Mouse (Mus musculus): ENCODE measurements around the gene Sergef.

The Sergef gene

DNA sequence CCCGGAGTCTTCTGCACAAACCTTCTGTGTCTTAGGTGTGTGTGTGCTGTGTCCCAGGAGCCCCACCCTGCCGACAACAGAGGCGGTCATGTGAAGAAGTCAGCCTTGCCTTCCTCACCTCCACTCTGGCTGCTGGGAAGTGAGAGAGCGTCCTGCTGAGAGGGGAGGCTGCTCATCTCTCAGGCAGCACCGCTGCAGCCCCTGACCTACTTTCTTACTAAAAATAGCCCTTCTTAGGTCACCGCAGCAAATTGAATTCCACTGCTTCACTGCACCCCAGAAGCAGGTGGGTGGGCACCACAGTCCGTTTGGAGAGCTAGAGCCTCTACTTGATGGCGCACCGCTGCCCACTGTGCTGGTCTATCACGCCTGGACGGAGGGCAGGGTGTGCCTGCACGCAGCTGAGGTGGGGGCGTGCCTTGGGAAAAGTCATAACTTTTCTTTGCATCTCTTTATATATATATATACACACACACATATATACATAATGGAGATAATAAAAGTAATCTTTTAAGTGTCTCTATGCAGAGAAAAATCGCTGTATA lies 147.4 kb downstream of the Sergef start:
- DNase-seq: no peak

DNA sequence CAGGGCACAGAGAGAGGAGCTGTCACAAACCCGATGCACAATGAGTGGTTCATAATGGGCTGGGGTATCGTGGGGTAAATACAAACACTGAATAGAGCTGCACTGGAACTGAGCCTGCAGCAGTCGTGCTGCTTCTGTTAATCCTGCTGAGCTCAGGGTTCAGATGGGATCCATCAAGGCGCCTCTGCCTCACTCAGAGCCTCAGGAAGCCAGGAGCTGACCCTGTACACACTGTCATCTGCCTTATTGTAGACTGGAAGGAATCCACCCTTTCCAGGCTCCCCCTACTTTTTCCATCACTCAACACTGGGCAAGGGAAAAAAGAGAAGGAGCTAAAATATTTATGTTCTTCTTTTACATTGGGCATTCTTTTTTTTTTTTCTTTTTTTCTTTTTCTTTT lies 152.3 kb downstream of the Sergef start:
- no peak for DNase-seq

DNA sequence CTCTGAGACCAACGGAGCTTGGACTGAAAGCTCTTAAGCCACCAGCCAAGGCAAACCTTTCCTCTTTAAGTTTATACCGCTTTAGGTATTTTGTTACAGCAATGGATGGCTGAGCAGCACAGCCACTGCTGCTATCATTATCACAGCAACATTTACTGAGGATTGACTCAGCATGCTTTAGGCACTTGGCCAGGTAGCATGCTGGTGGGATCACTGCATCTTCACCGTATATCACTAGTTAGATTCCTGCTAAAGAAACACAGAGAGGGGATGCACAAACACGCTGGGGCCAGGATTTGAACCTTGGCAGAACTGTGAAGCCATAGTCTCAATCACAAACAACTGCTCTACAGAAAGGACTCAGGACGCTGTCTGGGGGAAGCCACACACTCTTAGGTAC lies 152.8 kb downstream of the Sergef start:
- DNase-seq: no peak

DNA sequence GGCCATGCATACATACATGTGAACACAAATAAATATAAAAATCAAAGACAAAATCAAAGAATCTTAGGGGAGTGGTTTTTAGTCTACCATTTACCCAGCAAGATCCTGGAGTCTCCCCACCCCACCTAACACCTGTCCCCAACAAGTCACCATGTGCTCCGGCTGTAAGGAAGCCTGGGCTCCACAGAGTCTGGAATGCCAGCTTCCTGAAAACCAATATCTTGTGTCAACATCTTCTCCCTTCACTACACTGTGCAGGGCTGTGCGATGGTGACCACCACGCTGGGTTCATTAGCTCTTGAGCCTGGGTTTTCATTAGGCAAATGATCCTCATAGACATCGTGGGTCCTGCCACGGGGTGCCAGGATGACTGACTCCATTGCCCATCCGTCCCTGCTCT lies 155.4 kb downstream of the Sergef start:
- no peak for DNase-seq

DNA sequence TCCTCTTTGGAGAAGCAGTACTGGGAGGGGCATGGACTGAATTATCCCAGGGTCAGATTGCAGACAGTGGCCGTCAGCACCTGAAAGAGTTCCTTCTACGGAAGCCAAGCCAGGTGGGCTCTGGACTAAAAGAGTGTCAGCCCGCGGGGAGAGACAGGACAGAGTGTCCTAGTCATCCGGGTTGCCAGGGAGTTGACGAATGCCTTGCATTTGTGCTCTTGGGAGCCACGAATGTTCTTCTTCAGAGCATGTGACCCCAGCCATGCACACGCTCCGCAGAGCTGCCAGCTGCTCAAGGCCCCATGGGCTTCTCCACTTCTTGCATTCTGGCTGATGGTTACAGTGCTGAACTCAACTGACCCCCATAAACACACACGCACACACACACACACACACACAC lies 156.6 kb downstream of the Sergef start:
- DNase-seq: peak; percentile 89

DNA sequence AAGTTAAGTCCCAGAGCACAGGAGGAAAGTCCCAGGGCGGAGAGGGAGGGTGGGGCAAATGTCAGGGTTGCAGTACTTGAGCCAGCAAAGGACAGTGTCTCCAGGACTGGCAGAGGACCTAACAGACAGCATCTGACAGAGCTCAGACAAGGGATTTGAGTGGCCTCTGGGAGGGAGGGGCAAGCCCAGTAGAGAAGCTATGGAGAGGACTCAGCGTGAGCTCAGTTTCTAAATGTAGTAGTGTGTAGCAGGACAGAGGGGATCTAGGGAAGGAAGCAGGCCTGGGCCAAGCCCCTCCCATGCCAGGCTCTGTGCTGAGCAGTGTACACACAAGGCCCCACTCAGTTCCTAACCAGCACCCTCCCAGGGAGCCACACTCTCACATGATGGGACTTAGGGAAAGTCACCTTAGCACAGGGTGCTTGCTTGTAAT lies 157.5 kb downstream of the Sergef start:
- DNase-seq: peak; percentile 98

DNA sequence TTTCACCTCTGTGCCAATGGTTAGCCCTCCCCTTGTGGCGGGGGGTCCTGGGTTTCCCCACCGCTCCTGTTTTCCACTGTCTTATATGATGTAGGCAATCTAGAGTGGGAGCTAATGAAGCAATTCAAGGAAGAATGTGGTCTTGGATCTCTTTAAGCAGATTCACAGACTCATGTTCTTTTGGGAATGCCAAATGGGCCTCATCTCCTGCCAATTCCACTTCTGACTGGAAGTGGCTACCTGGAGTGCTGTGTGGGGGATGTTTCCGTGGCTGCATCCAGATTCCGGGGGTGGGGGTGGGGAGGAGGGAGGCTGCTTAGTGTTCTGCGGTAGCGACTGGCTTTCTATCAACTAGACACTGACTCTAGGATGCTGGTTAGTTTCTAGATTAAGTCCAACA lies 159.8 kb downstream of the Sergef start:
- no peak for DNase-seq

DNA sequence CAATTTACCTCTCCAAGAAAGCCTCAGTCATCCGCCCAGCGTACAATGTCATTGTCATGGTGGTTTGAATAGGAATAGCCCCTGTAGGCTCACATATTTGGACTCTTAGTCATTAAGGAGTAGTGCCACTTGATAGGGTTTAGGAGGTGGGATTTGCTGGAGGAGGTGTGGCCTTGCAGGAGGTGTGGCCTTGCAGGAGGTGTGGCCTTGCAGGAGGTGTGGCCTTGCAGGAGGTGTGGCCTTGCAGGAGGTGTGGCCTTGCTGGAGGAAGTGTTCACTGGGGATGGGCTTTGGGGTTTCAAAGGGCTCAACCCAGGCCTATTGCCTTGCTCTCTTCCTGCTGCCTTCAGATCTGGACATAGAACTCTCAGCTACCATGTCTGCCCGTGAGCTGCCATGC lies 162.2 kb downstream of the Sergef start:
- DNase-seq: no peak

DNA sequence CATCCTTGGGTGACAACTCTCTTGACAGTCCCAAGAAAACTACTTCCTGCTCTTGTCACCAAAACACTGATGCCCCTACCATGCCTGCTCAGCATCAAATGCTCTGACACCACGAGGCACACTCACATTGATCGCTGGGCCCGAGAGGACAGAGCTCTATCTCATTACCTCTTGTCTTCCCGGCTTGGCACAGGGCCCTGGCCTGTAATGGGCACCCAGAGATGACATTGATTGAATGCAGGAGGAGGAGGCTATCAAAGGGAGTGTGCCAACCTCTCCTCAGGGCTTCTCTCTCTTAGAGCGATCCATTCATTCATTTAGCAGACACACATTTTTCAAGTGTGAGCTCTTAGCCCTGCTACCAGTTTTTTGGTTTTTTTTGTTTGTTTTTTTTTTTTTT lies 164.1 kb downstream of the Sergef start:
- DNase-seq: no peak

DNA sequence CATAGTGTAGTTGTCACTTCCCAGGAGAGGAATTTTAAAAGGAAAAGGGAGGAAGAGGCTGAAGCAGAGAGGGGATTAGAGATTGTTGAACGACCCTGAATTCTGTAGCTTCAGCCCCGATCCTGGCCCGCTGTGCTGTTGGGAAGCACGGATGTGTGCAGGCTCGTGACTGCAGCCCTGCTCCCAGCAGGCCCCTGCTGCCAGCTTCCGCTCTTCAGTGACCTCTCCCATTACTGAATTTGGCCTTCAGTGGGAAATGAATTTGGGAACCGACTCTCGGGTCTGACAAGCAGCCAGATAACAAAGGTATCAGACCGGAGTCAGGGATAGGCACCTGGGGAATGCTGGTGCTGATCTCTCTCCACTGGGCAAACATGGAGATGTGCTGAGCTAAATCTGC lies 166.5 kb downstream of the Sergef start:
- no peak for DNase-seq

DNA sequence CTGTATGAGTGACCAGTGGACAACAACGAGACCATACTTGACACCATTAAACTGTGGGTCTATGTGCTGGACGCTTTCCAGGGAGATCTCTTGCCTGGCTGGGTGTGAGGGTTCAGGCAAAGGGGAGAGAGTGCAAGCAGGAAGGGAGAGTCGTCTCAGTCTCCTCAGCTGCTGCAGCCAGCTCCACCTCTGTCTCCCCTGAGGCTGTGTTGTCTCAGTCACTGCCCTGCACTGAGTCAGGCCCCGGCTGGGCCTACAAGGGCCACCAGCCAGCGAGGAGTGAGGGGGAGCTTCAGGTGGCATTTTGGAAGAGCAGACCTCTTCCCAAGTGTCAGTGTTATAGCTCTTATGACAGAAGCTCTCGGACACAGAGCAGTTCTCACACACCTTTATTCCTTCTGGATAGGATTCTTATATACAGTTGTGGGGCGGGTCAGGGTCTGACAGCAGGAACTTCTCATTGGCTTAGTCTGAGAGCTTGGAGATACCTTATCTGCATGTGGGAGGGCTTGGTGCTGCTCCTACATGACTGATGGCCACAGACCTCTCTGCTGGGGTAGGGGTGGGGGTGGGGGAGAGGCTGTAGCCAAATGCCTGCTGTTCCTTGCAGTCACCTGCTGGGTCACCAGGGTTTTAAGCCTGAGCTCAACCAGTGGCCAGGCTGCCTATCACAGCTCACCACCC lies 168.4 kb downstream of the Sergef start:
- DNase-seq: no peak

DNA sequence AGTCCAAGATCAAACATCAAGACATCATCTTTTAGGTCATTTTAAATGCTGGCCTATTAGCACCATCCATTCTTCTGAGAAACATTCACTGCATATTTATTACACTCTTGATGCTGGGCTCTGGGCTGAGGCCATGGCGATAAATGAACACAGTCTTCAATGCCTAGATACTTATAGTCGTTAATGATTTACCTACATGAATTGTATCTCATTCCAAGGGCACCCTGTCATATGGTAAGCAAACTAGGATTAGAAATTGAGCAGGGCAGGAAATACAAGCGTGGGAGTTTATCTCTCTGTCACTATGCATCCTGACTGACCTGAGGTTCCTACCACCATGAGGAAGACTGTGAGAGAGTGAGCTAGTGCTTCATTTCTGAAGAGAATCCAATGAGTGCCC lies 170.1 kb downstream of the Sergef start:
- no peak for DNase-seq

DNA sequence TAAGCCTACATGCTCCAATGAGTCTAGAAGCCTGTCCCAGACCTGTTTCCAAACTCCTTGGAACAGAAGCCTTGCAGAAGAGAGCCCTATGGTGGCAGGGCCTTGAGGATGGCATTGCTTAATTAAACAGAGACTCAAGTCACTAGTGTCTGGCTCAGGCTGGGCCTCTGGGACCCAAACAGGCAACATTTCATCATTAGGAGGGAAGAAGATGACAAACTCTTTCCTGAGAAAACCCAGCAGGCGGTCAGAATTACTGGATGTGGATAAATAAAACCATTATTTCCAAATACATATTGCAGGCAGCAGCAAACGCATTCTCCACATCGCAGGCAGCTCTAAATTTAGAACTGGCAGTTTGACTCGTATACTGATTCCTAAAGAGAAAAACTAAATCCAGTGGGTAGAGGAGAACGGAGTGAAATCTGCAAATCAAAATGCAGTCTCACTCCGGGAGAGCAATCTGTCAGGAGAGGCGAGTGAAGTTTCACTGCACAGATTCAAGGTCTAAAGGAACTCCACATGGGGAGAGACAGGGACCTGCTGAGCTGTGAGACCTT lies 173.1 kb downstream of the Sergef start:
- DNase-seq: no peak

DNA sequence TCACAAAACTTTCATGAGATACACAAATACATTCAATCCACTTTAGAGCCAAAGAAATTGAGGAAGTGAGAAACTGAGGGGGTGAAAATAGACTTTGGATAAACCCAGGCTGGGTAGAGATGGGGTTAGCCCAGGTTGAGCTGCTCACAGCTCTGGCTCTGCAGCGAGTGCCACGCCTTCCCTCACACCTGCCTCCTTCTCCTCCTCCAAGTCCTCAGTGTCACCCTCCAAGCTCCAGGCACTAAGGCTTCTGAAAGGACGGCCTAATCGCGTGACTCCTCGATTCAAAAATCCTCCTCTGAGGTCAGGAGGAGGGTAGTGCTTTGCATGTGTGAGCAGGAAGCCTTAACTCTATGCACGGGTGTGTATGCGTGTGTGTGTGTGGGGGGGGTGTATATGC lies 176.5 kb downstream of the Sergef start:
- no peak for DNase-seq

DNA sequence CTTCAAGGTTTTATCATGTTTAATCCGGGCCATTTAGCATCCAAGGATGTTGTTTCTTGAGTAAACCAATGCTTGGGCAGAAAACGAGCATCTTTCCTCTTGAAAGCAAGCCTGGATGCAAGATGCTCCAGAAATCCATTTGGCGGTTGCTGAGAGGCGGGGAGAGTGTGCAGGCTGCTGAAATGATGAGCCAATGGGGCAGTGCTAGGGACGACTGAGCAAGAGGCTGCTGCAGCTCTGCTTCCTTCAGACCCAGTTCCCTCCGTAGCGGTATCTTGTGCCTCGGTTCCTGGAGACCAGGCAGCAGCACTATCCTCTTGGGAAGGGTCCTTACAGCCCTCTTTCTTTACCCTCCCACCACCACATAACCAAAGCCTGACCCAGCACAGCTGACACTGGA lies 177.3 kb downstream of the Sergef start:
- no peak for DNase-seq

DNA sequence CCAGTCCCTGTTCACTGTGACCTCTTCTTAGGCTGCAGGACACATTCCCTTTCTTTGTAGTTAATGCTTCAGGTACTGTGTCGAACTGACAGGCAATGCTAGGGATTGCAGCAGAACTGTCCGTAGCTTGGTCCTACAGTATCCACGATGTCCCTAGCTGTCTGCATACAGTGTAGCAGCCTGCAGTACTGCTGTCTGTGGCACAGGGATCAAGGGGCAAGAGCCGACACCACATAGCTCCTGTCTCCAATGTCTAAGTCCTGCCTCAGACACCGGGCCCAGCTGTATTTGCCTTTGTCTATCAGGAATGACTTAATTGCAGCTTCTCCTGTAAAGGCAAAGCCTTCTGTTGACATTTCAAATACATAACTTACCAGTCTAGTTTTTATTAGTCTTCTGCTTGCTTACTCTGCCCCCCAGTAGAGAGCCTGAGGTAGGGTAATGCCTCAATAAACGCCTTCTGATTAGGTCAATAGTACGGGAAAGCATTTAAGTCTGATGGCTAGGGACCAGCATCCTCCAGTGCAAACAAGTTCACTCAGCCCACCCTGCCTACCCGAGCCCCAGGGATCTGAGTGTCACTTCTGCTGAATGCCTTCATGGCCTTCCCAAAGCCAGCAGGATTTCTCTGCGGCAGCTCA lies 179.9 kb downstream of the Sergef start:
- DNase-seq: no peak

DNA sequence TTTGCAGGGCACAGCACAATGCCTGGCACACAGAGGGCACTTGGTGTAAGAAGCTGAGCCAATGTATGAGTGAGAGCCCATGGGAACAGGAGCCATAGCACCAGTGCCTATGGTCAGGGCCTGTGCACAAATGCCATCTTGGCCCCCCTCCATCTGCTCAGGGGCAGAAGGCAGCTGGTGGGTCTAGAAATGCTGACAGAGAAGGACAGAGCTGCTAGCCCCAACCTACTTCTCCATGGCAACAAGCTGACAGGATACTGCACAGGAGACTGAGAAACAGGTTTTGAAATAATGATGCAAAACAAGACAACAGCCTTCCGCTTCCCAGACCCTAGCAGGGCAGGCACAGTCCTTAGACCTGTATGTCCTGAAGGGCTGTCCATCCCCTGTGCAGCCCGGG lies 180.4 kb downstream of the Sergef start:
- DNase-seq: no peak

DNA sequence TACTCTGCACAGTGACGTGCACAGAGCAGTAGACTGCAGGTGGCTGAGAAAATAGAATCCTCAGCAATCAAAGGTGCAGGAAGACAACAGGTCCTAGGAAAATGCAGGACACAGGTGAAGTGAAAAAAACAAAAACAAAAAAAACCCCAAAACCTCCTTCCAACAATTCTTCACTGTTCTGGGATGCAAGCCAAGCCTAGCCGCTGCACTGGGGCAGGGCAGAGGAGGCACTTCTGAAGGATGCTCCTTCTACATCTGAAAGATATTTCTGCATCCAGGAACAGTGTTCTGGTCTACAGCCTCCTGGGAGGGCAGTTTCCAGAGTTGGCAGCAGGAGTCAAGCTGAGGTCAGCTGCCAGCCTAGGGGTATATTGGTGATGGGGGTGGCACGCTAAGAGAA lies 181.7 kb downstream of the Sergef start:
- DNase-seq: no peak

DNA sequence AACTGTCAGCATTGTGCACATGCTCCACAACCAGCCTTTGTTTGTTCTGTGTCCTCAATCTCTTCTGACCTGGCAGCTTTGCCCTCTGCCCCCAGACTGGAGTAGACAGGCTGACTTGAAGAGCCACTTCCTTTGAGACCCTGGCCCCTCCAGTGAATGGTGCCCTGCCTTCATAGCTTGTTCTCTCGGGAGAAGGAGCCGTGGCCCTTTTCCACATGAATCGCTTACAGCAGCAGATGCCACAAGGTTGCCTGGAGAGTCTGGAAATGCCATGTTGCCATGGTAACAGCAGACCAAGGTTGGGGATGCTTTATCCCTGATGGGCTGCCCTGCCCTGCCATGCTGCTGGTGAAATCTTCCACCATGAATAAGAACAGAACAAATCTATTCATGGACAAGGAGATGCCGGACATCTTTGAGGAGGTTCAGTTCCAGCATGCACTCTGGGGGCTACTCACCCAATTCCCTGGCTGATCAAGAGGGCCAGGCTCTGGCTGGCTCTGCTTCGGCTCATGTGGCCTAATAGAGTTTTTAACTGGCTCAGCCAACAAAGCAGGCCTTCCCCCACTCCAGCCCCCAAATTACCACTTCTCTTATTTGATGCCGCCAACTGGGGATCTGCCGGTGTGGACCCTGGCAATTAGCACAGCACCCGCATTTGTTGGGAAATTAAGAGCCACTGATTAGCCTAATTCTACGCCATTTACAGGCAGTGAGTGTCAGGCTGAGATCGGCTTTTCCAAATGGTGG lies 185.5 kb downstream of the Sergef start:
- DNase-seq: no peak

DNA sequence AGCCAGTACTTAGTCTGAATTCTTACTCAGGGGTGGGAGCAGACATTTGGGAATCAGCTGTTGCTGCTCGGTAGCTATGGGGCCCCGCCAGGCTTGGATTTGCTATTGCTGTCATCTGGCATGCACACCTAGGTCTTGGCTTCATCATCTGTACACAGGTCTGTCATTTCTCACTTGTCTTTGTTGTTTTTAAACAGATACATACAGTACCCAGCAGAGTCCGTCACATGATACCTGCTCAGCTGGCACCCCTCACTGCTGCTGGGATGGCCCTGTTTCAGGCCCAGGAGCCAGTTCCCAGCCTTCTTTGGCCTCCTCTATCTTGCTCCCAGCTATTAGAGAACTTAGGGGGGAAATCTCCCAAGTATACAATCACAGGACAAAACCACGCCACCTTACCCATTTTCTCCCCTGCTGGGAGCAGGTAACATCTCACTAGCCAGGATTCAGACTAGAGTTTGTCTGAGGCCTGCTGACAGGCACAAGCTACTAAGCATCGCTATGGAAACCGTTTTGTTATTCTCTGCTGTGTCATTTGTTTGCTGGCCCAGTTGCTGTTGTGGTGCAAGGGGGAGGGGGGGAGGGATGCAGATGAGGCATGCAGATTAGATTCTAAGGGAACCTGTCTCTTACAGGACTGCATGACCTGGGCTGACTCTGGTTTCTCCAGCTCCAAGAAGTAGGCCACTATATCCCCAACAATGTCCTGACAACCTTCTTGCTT lies 190.5 kb downstream of the Sergef start:
- peak; percentile 96 for DNase-seq

DNA sequence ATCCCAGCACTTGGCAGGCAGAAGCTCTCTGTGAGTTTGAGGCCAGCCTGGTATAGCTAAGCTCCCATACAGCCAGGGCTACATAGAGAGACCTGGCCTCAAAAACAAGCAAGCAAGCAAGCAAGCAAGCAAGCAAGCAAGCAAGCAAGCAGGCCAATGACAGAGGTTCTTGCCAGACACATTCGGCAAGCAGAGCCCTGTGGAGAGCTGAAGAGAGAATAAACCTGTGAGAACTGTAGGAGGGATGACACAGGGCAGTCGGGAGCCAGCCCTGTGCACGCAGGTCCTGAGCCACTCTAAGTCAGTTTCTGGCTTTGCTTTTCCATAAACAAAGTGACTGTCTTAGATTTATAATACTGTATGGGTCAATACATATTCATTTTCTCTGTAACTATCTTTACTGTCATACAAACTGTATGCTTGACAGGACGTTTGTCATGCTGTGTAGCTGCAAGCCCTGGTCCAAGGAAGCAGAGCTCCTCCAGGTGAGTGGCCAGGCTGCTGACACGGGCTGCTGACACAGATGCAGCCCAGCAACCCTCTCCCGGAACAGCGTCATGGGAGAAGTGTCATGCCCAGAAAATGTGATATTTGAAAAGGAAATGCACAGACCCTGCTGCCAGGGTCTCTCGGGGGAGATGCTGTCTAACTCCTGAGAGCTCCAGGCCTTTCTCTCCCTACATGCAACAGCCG lies 192.0 kb downstream of the Sergef start:
- no peak for DNase-seq

DNA sequence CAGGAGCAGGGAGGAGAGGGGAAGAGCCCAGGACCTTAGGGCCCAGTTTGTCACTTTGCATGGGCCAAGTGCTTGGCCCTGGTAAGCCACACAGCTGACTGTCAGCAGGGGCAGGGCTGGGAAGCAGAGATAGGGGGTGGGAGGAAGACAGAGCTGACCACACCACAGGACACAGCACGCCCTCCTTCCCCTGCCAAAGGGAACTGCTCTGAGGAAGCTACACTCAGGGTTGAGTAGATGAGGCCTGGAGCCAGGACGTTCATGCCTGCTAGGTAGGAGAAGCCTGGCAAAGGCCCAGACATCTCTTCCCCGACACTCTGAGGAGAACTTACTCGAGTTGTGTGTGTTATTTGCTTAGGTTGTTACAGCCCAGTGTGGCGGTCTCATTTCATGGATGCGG lies 193.7 kb downstream of the Sergef start:
- DNase-seq: peak; percentile 95
